Mouse (Mus musculus) intestine, postnatal 0 days (tissue): ENCODE results near the gene Ntsr1. TPM values are rescaled to one million over a fixed set of nuclear protein-coding genes. Genes with fewer than 3 reads are reported as not detected.

Source experiments
- ATAC-seq: fragments of 200-750 bp; cut with Nextera tagmentation; 2 replicates; pipeline ENCODE4 v1.8.0; 2017; ENCODE audit warnings: mild to moderate bottlenecking, moderate TSS enrichment, moderate library complexity
- H3K27ac ChIP-seq: fragments of 300-500 bp; sonication (generic); 2 replicates; pipeline ENCODE4 v1.5.1; 2014; ENCODE audit warnings: mild to moderate bottlenecking, low read depth, low read length, moderate library complexity
- H3K27me3 ChIP-seq: fragments of 300-500 bp; sonication (generic); replicated peaks from 2 replicates; pipeline ENCODE4 v1.6.1; 2014; ENCODE audit warnings: low read length, mixed read lengths; ENCODE audit not compliant: control insufficient read depth, insufficient read depth
- H3K36me3 ChIP-seq: fragments of 300-500 bp; sonication (generic); 2 replicates; pipeline ENCODE4 v1.6.1; 2014; ENCODE audit warnings: mild to moderate bottlenecking, moderate library complexity; ENCODE audit not compliant: control insufficient read depth, insufficient read depth
- H3K4me1 ChIP-seq: fragments of 300-500 bp; sonication (generic); replicated peaks from 2 replicates; pipeline ENCODE4 v1.6.1; 2014; ENCODE audit warnings: antibody characterized with exemption, low read length, mixed read lengths; ENCODE audit not compliant: control insufficient read depth, insufficient read depth
- H3K4me2 ChIP-seq: fragments of 300-500 bp; sonication (generic); replicated peaks from 2 replicates; pipeline ENCODE4 v1.6.1; 2014; ENCODE audit warnings: low read depth, mild to moderate bottlenecking, moderate library complexity
- H3K4me3 ChIP-seq: fragments of 300-500 bp; sonication (generic); 2 replicates; pipeline ENCODE4 v1.5.1; 2014; ENCODE audit warnings: low read depth, low read length
- H3K9ac ChIP-seq: fragments of 300-500 bp; sonication (generic); 2 replicates; pipeline ENCODE4 v1.6.1; 2014; ENCODE audit warnings: mild to moderate bottlenecking, low read depth, low read length
- H3K9me3 ChIP-seq: fragments of 300-500 bp; sonication (generic); 2 replicates; pipeline ENCODE4 v1.6.1; 2016; ENCODE audit warnings: mixed run types; ENCODE audit not compliant: control insufficient read depth
- CTCF ChIP-seq: sonication (generic); IDR thresholded peaks from 2 replicates; pipeline ENCODE4 v1.5.1; 2016; ENCODE audit warnings: low read depth, mild to moderate bottlenecking, control low read depth, antibody characterized with exemption, moderate library complexity
- WGBS: fragments of 180-500 bp; shearing (Covaris S2); extraction: QIAGEN DNeasy Blood & Tissue Kit; methylation state at CpG from one replicate; pipeline ENCODE4 v1.1.7; 2014; 5-methylcytosine and 5-hydroxymethylcytosine counted together
- polyA plus RNA-seq: library from polyadenylated mRNA; unstranded; fragments of >200 nt; fragmentation: Nextera tagmentation; extraction: Ambion mirVana; gene quantifications from 2 replicates; pipeline ENCODE4 v1.2.1, GENCODE M21; 2015

Gene Ntsr1
- polyA plus RNA-seq, 1 experiment from 2014 or later: 0.74 TPM

DNA sequence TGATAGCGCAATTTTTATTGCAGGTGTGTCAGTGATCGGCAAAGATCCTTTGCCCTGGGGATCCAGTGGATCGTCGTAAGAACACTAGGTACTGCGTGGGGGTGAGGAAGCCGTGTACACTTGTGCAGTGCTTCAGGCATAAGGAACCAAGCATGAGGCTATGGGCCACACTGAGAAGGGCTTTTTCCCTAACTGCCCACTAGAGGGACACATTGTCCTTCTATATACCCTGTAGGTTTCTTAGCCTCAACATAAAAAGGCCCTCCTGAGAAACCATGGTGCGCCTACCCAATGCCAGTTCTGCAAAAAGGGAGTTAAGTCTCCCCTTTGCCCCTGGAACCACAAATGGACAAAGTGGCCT is 26.7 kb upstream of the Ntsr1 start:
- WGBS: 40% methylated on average over 7 of the region's 7 CpGs
- Histone ChIP-seq H3K27me3 (no peaks in the 10 kb centered on the region), H3K9me3 (no peaks in the 10 kb centered on the region), H3K4me1 (no peaks in the 10 kb centered on the region), H3K36me3 (no peaks in the 10 kb centered on the region), H3K9ac (no peak overlapping the region), H3K4me3 (no peak overlapping the region), H3K4me2 (no peak overlapping the region), H3K27ac (no peak overlapping the region)
- TF ChIP-seq CTCF: peak; percentile 64
- 0 out of 2 replicates have a peak, but pooled peaks have one; percentile 46 for ATAC-seq

DNA sequence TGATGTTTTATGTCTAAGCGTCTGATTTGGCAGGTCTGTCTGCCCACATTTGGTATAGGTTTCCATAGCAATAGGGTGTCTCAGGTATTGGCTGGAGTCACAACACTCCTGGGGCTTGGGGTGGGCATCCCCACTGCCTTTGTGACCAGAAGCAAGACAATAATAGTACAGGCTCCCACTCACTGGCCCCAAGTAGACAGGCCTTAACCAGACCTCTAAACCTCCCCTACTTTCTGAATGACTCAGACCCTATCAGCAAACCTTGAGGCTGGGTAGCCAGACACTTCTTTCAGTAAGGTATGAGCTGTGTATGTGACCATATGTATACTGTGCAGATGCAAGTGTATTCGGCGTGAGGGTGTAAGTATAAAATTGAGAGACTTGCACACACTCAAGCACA is 24.9 kb upstream of the Ntsr1 start:
- Histone ChIP-seq H3K36me3 (no peaks in the 10 kb centered on the region), H3K27me3 (no peaks in the 10 kb centered on the region), H3K9me3 (no peaks in the 10 kb centered on the region), H3K4me2 (no peak overlapping the region), H3K9ac (no peak overlapping the region), H3K4me3 (no peak overlapping the region), H3K27ac (no peak overlapping the region), H3K4me1 (no peaks in the 10 kb centered on the region)
- no peak for ATAC-seq
- WGBS: 92% methylated on average over 3 of the region's 3 CpGs
- TF ChIP-seq CTCF: no peak

DNA sequence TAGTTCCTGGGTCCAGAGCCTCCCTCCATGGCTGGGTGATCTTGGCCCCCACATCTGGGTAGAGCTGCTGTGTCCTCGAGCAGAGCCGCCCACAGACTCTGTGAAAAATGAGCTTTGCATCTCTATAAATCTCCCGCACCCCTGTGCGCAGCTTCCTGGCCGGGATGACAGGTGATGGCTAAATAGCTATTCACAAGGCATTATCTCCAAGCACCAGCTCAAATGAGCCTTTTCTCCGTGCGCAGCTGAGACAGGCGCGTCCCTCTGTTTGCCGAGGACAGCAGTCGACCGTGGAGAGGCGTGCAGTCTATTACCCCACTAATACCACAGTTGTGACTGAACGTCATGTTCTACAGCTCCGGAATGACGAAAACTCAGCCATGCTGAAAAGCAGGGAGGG is 17.5 kb upstream of the Ntsr1 start:
- WGBS: 14% methylated on average over 16 of the region's 16 CpGs
- no peaks in the 10 kb centered on the region for H3K36me3 ChIP-seq
- H3K9ac ChIP-seq: no peak overlapping the region
- 0 out of 2 replicates have a peak, but pooled peaks cover 8% of the 10 kb centered on the region for H3K27me3 ChIP-seq
- no peak overlapping the region for H3K27ac ChIP-seq
- no peak overlapping the region for H3K4me3 ChIP-seq
- no peak overlapping the region for H3K4me2 ChIP-seq
- no peaks in the 10 kb centered on the region for H3K9me3 ChIP-seq
- no peak for ATAC-seq
- no peaks in the 10 kb centered on the region for H3K4me1 ChIP-seq
- no peak for TF ChIP-seq CTCF

DNA sequence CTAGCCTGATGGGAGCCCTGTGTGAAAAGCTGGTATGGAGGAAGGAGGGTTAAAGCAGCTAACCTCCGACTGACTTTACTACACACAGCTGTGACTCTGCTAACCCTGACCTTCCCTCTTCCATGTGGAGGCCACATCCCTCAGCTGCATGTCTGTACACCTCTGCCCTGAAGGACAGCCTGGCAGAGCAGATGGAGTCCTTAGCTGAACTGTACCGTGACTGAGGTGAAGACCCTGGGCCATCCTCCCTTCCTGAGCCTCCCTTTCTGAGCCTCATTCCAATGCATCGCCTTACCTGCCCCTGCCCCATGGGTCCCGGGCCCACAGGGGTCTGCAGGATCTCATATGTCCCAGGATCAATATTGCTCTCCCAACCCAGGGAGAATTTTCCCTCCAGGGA is 14.9 kb upstream of the Ntsr1 start:
- no peak for TF ChIP-seq CTCF
- no peak for ATAC-seq
- no peak overlapping the region for H3K27ac ChIP-seq
- no peak overlapping the region for H3K4me2 ChIP-seq
- H3K27me3 ChIP-seq: 0 out of 2 replicates have a peak, but pooled peaks cover 15% of the 10 kb centered on the region
- H3K4me1 ChIP-seq: no peaks in the 10 kb centered on the region
- 64% methylated on average over 4 of the region's 4 CpGs for WGBS
- H3K9me3 ChIP-seq: no peaks in the 10 kb centered on the region
- H3K4me3 ChIP-seq: no peak overlapping the region
- no peaks in the 10 kb centered on the region for H3K36me3 ChIP-seq
- no peak overlapping the region for H3K9ac ChIP-seq

DNA sequence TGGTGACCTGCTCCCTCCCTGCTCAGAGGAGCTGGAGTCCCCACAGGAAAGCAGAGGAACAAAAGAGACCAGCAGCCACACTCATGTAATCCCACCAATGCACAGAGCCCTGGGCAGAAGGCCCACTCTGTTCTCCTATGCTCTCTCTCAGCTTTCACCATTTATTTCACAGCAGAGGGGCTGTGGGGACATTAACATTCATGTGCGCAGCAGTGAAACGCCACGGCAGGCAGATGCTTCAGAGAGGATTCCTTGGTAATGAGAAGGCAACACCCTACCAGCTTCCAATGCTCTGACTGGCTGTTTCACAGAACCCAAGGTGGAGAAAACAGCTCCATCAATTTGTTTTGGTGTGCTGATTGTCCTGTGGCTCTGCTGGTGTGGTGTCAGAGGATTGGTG is 14.5 kb upstream of the Ntsr1 start:
- no peak overlapping the region for H3K9ac ChIP-seq

DNA sequence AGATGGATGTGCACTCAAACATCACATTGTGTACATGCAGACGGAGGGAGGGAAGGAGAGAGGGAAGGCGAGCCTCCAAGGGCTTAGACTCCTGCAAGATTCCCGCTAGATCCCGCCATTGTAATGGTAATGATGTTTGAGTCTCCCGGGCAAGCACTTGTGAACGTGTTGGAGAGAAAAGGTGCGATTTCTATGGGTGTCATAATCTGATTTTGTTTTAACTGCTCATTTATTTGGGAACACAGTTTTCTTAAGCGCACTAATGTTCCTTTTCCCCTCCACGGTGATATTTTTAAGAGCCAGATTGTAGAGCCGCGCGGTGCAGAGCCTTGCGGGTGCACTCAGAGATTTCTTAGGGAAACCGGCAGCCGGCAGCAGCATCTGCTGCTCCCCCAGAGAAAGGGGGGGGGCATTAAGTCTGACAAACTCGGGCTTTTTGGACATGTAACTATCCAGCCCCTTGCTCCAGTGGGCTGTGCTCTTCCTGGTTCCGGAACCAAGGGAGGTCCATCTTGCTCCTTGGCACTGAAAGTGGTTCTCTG is 11.5 kb upstream of the Ntsr1 start:
- WGBS: 25% methylated on average over 17 of the region's 17 CpGs
- Histone ChIP-seq H3K27ac (no peak overlapping the region), H3K4me3 (no peak overlapping the region), H3K4me1 (no peaks in the 10 kb centered on the region), H3K9ac (no peak overlapping the region), H3K9me3 (no peaks in the 10 kb centered on the region), H3K4me2 (no peak overlapping the region), H3K27me3 (0 out of 2 replicates have a peak, but pooled peaks cover 8% of the 10 kb centered on the region), H3K36me3 (no peaks in the 10 kb centered on the region)
- TF ChIP-seq CTCF: no peak
- no peak for ATAC-seq

More for the DNA sequence above, 14.5 kb upstream of the Ntsr1 start:
- Histone ChIP-seq H3K4me2 (no peak overlapping the region), H3K9me3 (no peaks in the 10 kb centered on the region), H3K36me3 (no peaks in the 10 kb centered on the region), H3K4me3 (no peak overlapping the region), H3K4me1 (no peaks in the 10 kb centered on the region), H3K27me3 (0 out of 2 replicates have a peak, but pooled peaks cover 15% of the 10 kb centered on the region), H3K27ac (no peak overlapping the region)
- 66% methylated on average over 3 of the region's 3 CpGs for WGBS
- no peak for TF ChIP-seq CTCF
- no peak for ATAC-seq

DNA sequence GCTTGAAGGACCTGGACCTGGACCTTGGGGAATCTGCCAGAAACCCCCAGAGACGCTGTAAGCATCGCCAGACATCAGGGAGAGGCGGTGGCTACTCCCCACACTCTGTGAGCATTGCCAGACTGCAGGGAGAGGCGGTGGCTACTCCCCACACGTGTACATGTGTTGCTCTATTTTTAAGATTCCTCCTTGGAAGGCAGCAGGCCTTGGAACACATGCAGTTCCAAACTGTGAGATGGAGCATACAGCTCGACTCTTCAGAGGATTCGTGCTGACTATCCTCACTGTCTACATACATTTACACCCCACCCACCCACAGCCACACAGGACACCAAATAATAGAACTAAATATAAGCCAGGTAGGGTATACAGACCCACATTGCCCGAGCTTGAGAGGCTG is 3.9 kb upstream of the Ntsr1 start:
- TF ChIP-seq CTCF: no peak
- Histone ChIP-seq H3K27ac (no peak overlapping the region), H3K4me2 (no peak overlapping the region), H3K4me3 (no peak overlapping the region), H3K4me1 (0 out of 2 replicates have a peak, but pooled peaks cover 1% of the 10 kb centered on the region), H3K9ac (no peak overlapping the region), H3K36me3 (no peaks in the 10 kb centered on the region), H3K27me3 (peaks cover 19% of the 10 kb centered on the region), H3K9me3 (no peaks in the 10 kb centered on the region)
- no peak for ATAC-seq
- WGBS: 70% methylated on average over 8 of the region's 8 CpGs
